Mouse (Mus musculus): ENCODE data around the gene Qsox1. TPM values are rescaled to one million over a fixed set of nuclear protein-coding genes. Genes with fewer than 3 reads are reported as not detected.

The Qsox1 gene
- polyA plus RNA-seq, 1 experiment from 2014 or later = 6.8 TPM

Other genes with a start within 250 kb of the Qsox1 start
- gene Lhx4, start 61.2 kb downstream of the Qsox1 start, polyA plus RNA-seq (2014; fragmentation: Nextera tagmentation; extraction: Ambion mirVana) = 1.7 and 2.2 TPM in 2 replicates
- 6.7 and 6.9 TPM in 2 replicates for gene Cep350, start 160.4 kb upstream of the Qsox1 start, polyA plus RNA-seq (2014; fragmentation: Nextera tagmentation; extraction: Ambion mirVana)
- 115 and 131 TPM in 2 replicates for gene Tor1aip2, start 222.5 kb upstream of the Qsox1 start, polyA plus RNA-seq (2014; fragmentation: Nextera tagmentation; extraction: Ambion mirVana)
- gene Tor1aip1, start 223.6 kb upstream of the Qsox1 start, polyA plus RNA-seq (2014; fragmentation: Nextera tagmentation; extraction: Ambion mirVana) = 35.3 and 37.8 TPM in 2 replicates

Measured in midbrain, embryonic 11.5 days (tissue).